Mouse (Mus musculus): Measurements from ENCODE around the gene Bcl2l10.

- TF ChIP-seq CTCF (IDR thresholded peaks at IDR 0.05; ENCODE audit: low read depth, low read length) (no peak), POLR2A (IDR thresholded peaks at IDR 0.05; ENCODE audit: borderline replicate concordance, low read depth, low read length) (no peak)
These were observed 21.2 kb downstream of the Bcl2l10 start for GRCm38 (mm10) chr9:75368779-75369178.

Measured in bone marrow macrophage, adult 2 months (primary cell).